18 mouse cellular contexts compared by ENCODE assay signal in the genomic region with DNA sequence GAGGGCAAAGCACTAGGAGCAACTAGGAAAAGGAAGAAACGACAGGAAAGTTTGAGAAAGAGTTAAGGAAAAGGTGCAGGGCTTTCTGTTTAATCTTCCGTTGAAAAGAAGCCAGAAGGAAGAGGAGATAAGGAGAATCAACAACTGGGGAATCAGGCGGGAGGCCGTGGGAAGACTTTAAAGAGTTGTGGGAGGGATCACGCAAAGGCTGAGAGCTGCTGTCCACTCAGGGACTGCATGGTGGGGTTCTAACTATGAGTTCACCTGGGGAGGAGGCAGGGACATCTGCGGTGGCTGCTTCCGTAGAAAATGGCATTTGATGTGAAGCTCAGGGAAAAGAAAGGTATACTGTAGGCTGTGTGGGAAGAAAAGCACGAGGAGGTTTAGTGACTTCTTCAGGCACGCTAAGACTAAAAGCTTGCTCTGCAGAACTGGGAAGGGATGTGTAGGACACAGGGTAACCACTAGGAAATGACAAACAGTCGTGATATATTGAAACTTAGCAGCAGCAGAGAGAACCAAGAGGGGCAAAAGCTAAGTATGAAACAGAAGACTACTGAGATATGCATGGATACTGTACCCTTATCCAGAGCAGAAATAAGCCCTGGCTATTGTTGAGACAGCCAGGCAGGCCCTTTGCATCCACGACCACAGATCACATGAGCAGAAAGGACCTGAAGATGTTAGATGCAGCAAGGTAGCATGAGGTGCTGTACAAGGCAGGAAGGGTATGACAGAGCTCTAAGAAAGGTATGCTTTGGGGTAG.
DNase-seq lines count a peak whose midpoint lies in the region; ATAC-seq and TF ChIP-seq lines count a peak whose summit lies in the region.
"Had no signal": no experiment of that assay in that cellular context is flagged by ENCODE, and none has a peak within 500 bp of the region (broad histone marks: within the 10 kb centered on the region; RNA-seq: fewer than 3 reads in every experiment).

No protein-coding gene starts in this region.

- H3K9ac ChIP-seq in heart, embryonic 11.5 days (ENCODE audit: low read depth, low read length): 0 out of 2 replicates have a peak overlapping the region, but pooled peaks have one; percentile 46
- no peak overlapping the region for H3K9ac ChIP-seq in intestine, embryonic 16.5 days (ENCODE audit: low read depth, low read length)
- H3K9ac ChIP-seq in stomach, embryonic 14.5 days (replicated peaks; ENCODE audit: low read depth, low read length): no peak overlapping the region
- H3K9ac ChIP-seq: embryonic facial prominence, embryonic 13.5 days; forebrain, embryonic 15.5 days; hindbrain, embryonic 12.5 days; neural tube, embryonic 12.5 days had no signal

- peaks cover 18% of the 10 kb centered on the region for H3K4me1 ChIP-seq in heart, embryonic 11.5 days (ENCODE audit: control insufficient read depth, insufficient read depth, low read length)
- H3K4me1 ChIP-seq in intestine, embryonic 16.5 days (ENCODE audit: control insufficient read depth, insufficient read depth, low read length): no peaks in the 10 kb centered on the region
- no peaks in the 10 kb centered on the region; the same call in 1 of the 2 replicates for H3K4me1 ChIP-seq in stomach, embryonic 14.5 days (ENCODE audit: control insufficient read depth, insufficient read depth, low read length)
- H3K4me1 ChIP-seq: embryonic facial prominence, embryonic 13.5 days; hindbrain, embryonic 12.5 days; neural tube, embryonic 12.5 days had no signal

- peak overlapping the region; percentile 35; the same call in 1 of the 2 replicates for H3K27ac ChIP-seq in heart, embryonic 11.5 days (ENCODE audit: low read depth, low read length)
- H3K27ac ChIP-seq in left cerebral cortex, adult 2 months: peak overlapping the region; percentile 83
- no peak overlapping the region for H3K27ac ChIP-seq in intestine, embryonic 16.5 days (ENCODE audit: low read length)
- no peak overlapping the region for H3K27ac ChIP-seq in stomach, embryonic 14.5 days (ENCODE audit: low read length)
- H3K27ac ChIP-seq: embryonic facial prominence, embryonic 13.5 days; forebrain, embryonic 15.5 days; hindbrain, embryonic 12.5 days; neural tube, embryonic 12.5 days had no signal

- TF ChIP-seq CTCF in left cerebral cortex, adult 2 months (IDR thresholded peaks at IDR 0.05): no peak; the same call in 1 of the 2 replicates

- DNase-seq in heart, postnatal 10 days: no peak
- no peak for DNase-seq in left cerebral cortex, adult 2 months (ENCODE audit: extremely low spot score in 1 of 2, low spot score in 2 of 2)
- no peak for DNase-seq in left cerebral cortex, postnatal 14 days (ENCODE audit: low spot score in 2 of 2)
- DNase-seq in cerebellum, adult 9-10 months: no peak
- no peak for DNase-seq in retina, embryonic 14.5 days (ENCODE audit: low spot score)
- DNase-seq: adrenal gland, postnatal 36 days; gastrocnemius, postnatal 10 days; kidney, adult 18-20 months; kidney, postnatal 4 days; spleen, adult 18-20 months had no signal

- WGBS in heart, embryonic 11.5 days (ENCODE audit: insufficient replicate concordance): 21% methylated on average over 11 of the region's 11 CpGs
- WGBS in intestine, embryonic 16.5 days: 35% methylated on average over 11 of the region's 11 CpGs
- WGBS in stomach, embryonic 14.5 days: 23% methylated on average over 11 of the region's 11 CpGs

- no peaks in the 10 kb centered on the region for H3K27me3 ChIP-seq in heart, embryonic 11.5 days (ENCODE audit: control insufficient read depth, insufficient read depth, low read length)
- no peaks in the 10 kb centered on the region for H3K27me3 ChIP-seq in intestine, embryonic 16.5 days (replicated peaks; ENCODE audit: control insufficient read depth, insufficient read depth, low read length)
- no peaks in the 10 kb centered on the region for H3K27me3 ChIP-seq in stomach, embryonic 14.5 days (ENCODE audit: control insufficient read depth, insufficient read depth, low read length)
- H3K27me3 ChIP-seq: embryonic facial prominence, embryonic 13.5 days; forebrain, embryonic 15.5 days; hindbrain, embryonic 12.5 days; neural tube, embryonic 12.5 days had no signal

- H3K4me3 ChIP-seq in heart, embryonic 11.5 days (ENCODE audit: low read depth, low read length): no peak overlapping the region
- H3K4me3 ChIP-seq in left cerebral cortex, adult 2 months: no peak overlapping the region
- no peak overlapping the region for H3K4me3 ChIP-seq in intestine, embryonic 16.5 days (ENCODE audit: low read length)
- H3K4me3 ChIP-seq in stomach, embryonic 14.5 days (ENCODE audit: low read depth, low read length): no peak overlapping the region
- H3K4me3 ChIP-seq: embryonic facial prominence, embryonic 13.5 days; forebrain, embryonic 15.5 days; hindbrain, embryonic 12.5 days; neural tube, embryonic 12.5 days had no signal

- ATAC-seq in heart, embryonic 11.5 days (replicated peaks; ENCODE audit: insufficient number of reproducible peaks, low FRiP score, low TSS enrichment): peak; percentile 62
- 0 out of 2 replicates have a peak, but pooled peaks have one; percentile 52 for ATAC-seq in intestine, embryonic 16.5 days
- ATAC-seq in stomach, embryonic 14.5 days (ENCODE audit: insufficient number of reproducible peaks, insufficient read depth, low FRiP score, low read depth): peak; percentile 46; the same call in 1 of the 2 replicates
- ATAC-seq: forebrain, embryonic 15.5 days; midbrain, embryonic 16.5 days had no signal

- peaks cover 10% of the 10 kb centered on the region for H3K9me3 ChIP-seq in heart, embryonic 11.5 days (replicated peaks; ENCODE audit: control insufficient read depth, low read length)
- H3K9me3 ChIP-seq in intestine, embryonic 16.5 days (ENCODE audit: control insufficient read depth, low read length): 0 out of 2 replicates have a peak, but pooled peaks cover 3% of the 10 kb centered on the region
- peaks cover 6% of the 10 kb centered on the region for H3K9me3 ChIP-seq in stomach, embryonic 14.5 days (ENCODE audit: control insufficient read depth, low read depth, low read length)

- 0 out of 2 replicates have a peak, but pooled peaks cover 2% of the 10 kb centered on the region for H3K36me3 ChIP-seq in heart, embryonic 11.5 days (ENCODE audit: control insufficient read depth, insufficient read depth, low read length)
- H3K36me3 ChIP-seq in intestine, embryonic 16.5 days (ENCODE audit: control insufficient read depth, insufficient read depth, low read length): no peaks in the 10 kb centered on the region
- H3K36me3 ChIP-seq in stomach, embryonic 14.5 days (ENCODE audit: control insufficient read depth, insufficient read depth, low read length): no peaks in the 10 kb centered on the region
- H3K36me3 ChIP-seq: hindbrain, embryonic 12.5 days had no signal

- H3K4me2 ChIP-seq in heart, embryonic 11.5 days: peak overlapping the region; percentile 44
- H3K4me2 ChIP-seq in intestine, embryonic 16.5 days (ENCODE audit: low read depth, low read length): no peak overlapping the region
- peak overlapping the region; percentile 18; the same call in 1 of the 2 replicates for H3K4me2 ChIP-seq in stomach, embryonic 14.5 days (replicated peaks; ENCODE audit: low read depth, low read length)
- H3K4me2 ChIP-seq: embryonic facial prominence, embryonic 13.5 days; forebrain, embryonic 15.5 days; hindbrain, embryonic 12.5 days; neural tube, embryonic 12.5 days had no signal

- intact Hi-C loops in heart, postnatal 10 days (cut with DNase I): no loop called here
- intact Hi-C loops in left cerebral cortex, adult 2 months (cut with DNase I): no loop called here
- intact Hi-C loops in left cerebral cortex, postnatal 14 days (cut with DNase I): no loop called here

Comparison
In these comparisons a context has a peak if more than half of its experiments do, and no peak if none do; other contexts are left out.
1. H3K27ac ChIP-seq: peak in heart, embryonic 11.5 days (single experiment) and left cerebral cortex, adult 2 months (single experiment); none in intestine, embryonic 16.5 days (single experiment) and stomach, embryonic 14.5 days (single experiment).
2. Peak in every context shown above with its lines, with median percentiles within 50 percentile points of each other: ATAC-seq.